Mouse (Mus musculus) R1 (cell line): Measurements from ENCODE around the gene Rest.

ENCODE experiments used
- DNase-seq: peaks from one replicate; pipeline ENCODE4 v3.0.0-alpha.2; 2018; ENCODE audit warnings: low read depth, low spot score

Rest gene

GRCm38 (mm10) chr5:77265671-77266065 is 377 bp downstream of the Rest start:
- peak; percentile 63 for DNase-seq

- peak; percentile 72 for DNase-seq
These were observed 985 bp downstream of the Rest start for GRCm38 (mm10) chr5:77266066-77266885.

- DNase-seq = peak; percentile 61
These were observed 1.7 kb downstream of the Rest start for GRCm38 (mm10) chr5:77266886-77267401.

GRCm38 (mm10) chr5:77267441-77267840 is 2.1 kb downstream of the Rest start:
- no peak for DNase-seq

- peak; percentile 76 for DNase-seq
These were observed 2.8 kb downstream of the Rest start for GRCm38 (mm10) chr5:77267957-77268624.

- DNase-seq = peak; percentile 86
These were observed 4.1 kb downstream of the Rest start for GRCm38 (mm10) chr5:77269399-77269798.

GRCm38 (mm10) chr5:77273151-77273550 is 7.9 kb downstream of the Rest start:
- peak; percentile 60 for DNase-seq

- peak; percentile 79 for DNase-seq
These were observed 10.7 kb downstream of the Rest start for GRCm38 (mm10) chr5:77275950-77276349.

- no peak for DNase-seq
These were observed 11.9 kb downstream of the Rest start for GRCm38 (mm10) chr5:77277204-77277603.

- DNase-seq = peak; percentile 41
These were observed 16.4 kb downstream of the Rest start for GRCm38 (mm10) chr5:77281518-77282174.

GRCm38 (mm10) chr5:77282242-77282641 is 17.0 kb downstream of the Rest start:
- peak; percentile 16 for DNase-seq

- DNase-seq = no peak
These were observed 20.4 kb downstream of the Rest start for GRCm38 (mm10) chr5:77285685-77286084.

- DNase-seq = no peak
These were observed 21.6 kb downstream of the Rest start for GRCm38 (mm10) chr5:77286904-77287303.

- DNase-seq = peak; percentile 77
These were observed 22.6 kb downstream of the Rest start for GRCm38 (mm10) chr5:77287901-77288300.

- DNase-seq = no peak
These were observed 24.4 kb downstream of the Rest start for GRCm38 (mm10) chr5:77289686-77290085.

- DNase-seq = peak; percentile 53
These were observed 25.3 kb downstream of the Rest start for GRCm38 (mm10) chr5:77290606-77291005.

- no peak for DNase-seq
These were observed 27.7 kb downstream of the Rest start for GRCm38 (mm10) chr5:77292803-77293522.

- DNase-seq = no peak
These were observed 34.2 kb downstream of the Rest start for GRCm38 (mm10) chr5:77299486-77299885.

GRCm38 (mm10) chr5:77301296-77301903 is 36.1 kb downstream of the Rest start:
- DNase-seq = no peak

GRCm38 (mm10) chr5:77307821-77308553 is 42.7 kb downstream of the Rest start:
- no peak for DNase-seq
